Mouse (Mus musculus) natural killer cell, adult 2 months (primary cell): Measurements from ENCODE around the gene Pard3b.
A peak's percentile ranks its signal among the peaks of the same experiment; 100 is the strongest.

Source experiments
- DNase-seq, 2 experiments: peaks; one replicate each; pipeline ENCODE4 v3.0.0; 2022; ENCODE audit warnings: low spot score in 2 of 2

The Pard3b gene

GRCm38 (mm10) chr1:61638347-61639111 is at the start of gene Pard3b:
TSS of gene Pard3b (plus strand) at chr1:61638824.
- peak in 1 of 2 experiments; percentile 6 for DNase-seq

GRCm38 (mm10) chr1:61616176-61616575 is 22.4 kb upstream of the Pard3b start:
- DNase-seq, result no peak

GRCm38 (mm10) chr1:61620651-61621050 is 18.0 kb upstream of the Pard3b start:
- DNase-seq, result no peak

GRCm38 (mm10) chr1:61629857-61630256 is 8.8 kb upstream of the Pard3b start:
- no peak for DNase-seq

- peak in 1 of 2 experiments; percentile 8 for DNase-seq
Measured at GRCm38 (mm10) chr1:61639114-61640093, 780 bp downstream of the Pard3b start.

- no peak for DNase-seq
Measured at GRCm38 (mm10) chr1:61641880-61642279, 3.3 kb downstream of the Pard3b start.

GRCm38 (mm10) chr1:61645062-61645461 is 6.4 kb downstream of the Pard3b start:
- no peak for DNase-seq

GRCm38 (mm10) chr1:61649964-61650363 is 11.3 kb downstream of the Pard3b start:
- no peak for DNase-seq

GRCm38 (mm10) chr1:61651454-61652271 is 13.0 kb downstream of the Pard3b start:
- DNase-seq, result no peak

- no peak for DNase-seq
Measured at GRCm38 (mm10) chr1:61657760-61658159, 19.1 kb downstream of the Pard3b start.

GRCm38 (mm10) chr1:61659931-61660330 is 21.3 kb downstream of the Pard3b start:
- DNase-seq, result no peak

GRCm38 (mm10) chr1:61685221-61685814 is 46.7 kb downstream of the Pard3b start:
- no peak for DNase-seq

- no peak for DNase-seq
Measured at GRCm38 (mm10) chr1:61685921-61686320, 47.3 kb downstream of the Pard3b start.

- no peak for DNase-seq
Measured at GRCm38 (mm10) chr1:61688301-61688700, 49.7 kb downstream of the Pard3b start.

GRCm38 (mm10) chr1:61698462-61699218 is 60.0 kb downstream of the Pard3b start:
- no peak for DNase-seq

- no peak for DNase-seq
Measured at GRCm38 (mm10) chr1:61709812-61710211, 71.2 kb downstream of the Pard3b start.

GRCm38 (mm10) chr1:61711523-61711922 is 72.9 kb downstream of the Pard3b start:
- DNase-seq, result no peak

- no peak for DNase-seq
Measured at GRCm38 (mm10) chr1:61729654-61730053, 91.0 kb downstream of the Pard3b start.

GRCm38 (mm10) chr1:61736550-61736949 is 97.9 kb downstream of the Pard3b start:
- no peak for DNase-seq

GRCm38 (mm10) chr1:61742831-61743230 is 104.2 kb downstream of the Pard3b start:
- no peak for DNase-seq

- no peak for DNase-seq
Measured at GRCm38 (mm10) chr1:61747481-61747880, 108.9 kb downstream of the Pard3b start.
